Mouse (Mus musculus): ENCODE data around the gene Adamts13.

GRCm38 (mm10) chr2:26984179-26984578 is 11.0 kb downstream of the Adamts13 start:
- no peak for TF ChIP-seq MAX (IDR thresholded peaks at IDR 0.05)
- TF ChIP-seq MYOD1 (IDR thresholded peaks at IDR 0.05; ENCODE audit: control insufficient read depth, insufficient read length, low read depth), result no peak
- no peak for TF ChIP-seq FOSL1 (IDR thresholded peaks at IDR 0.05; ENCODE audit: insufficient read depth, low read length, poor library complexity, severe bottlenecking)
- no peak for TF ChIP-seq CTCF (IDR thresholded peaks at IDR 0.05; ENCODE audit: control insufficient read depth, insufficient read depth, insufficient read length)
